Mouse (Mus musculus): ENCODE results near the gene Scrn3. TPM values are rescaled to one million over a fixed set of nuclear protein-coding genes. Genes with fewer than 3 reads are reported as not detected.

Scrn3 gene
- polyA plus RNA-seq, 1 experiment: 30.1 TPM

- Histone ChIP-seq H3K4me3 (ENCODE audit: insufficient read depth, low read depth, low read length) (no peak overlapping the region), H3K4me1 (ENCODE audit: control insufficient read depth, insufficient read depth, insufficient read length, low read length) (no peaks in the 10 kb centered on the region), H3K27ac (replicated peaks; ENCODE audit: low read depth, low read length) (no peak overlapping the region)
Observed at GRCm38 (mm10) chr2:73280356-73281047, 31.9 kb upstream of the Scrn3 start.

GRCm38 (mm10) chr2:73281048-73281661, 31.2 kb upstream of the Scrn3 start:
- H3K4me1 ChIP-seq (ENCODE audit: control insufficient read depth, insufficient read depth, insufficient read length, low read length): no peaks in the 10 kb centered on the region
- no peak overlapping the region for H3K4me3 ChIP-seq (ENCODE audit: insufficient read depth, low read depth, low read length)
- no peak overlapping the region for H3K27ac ChIP-seq (replicated peaks; ENCODE audit: low read depth, low read length)

GRCm38 (mm10) chr2:73281707-73282106, 30.7 kb upstream of the Scrn3 start:
- H3K27ac ChIP-seq (replicated peaks; ENCODE audit: low read depth, low read length): no peak overlapping the region
- H3K4me3 ChIP-seq (ENCODE audit: insufficient read depth, low read depth, low read length): no peak overlapping the region
- H3K4me1 ChIP-seq (ENCODE audit: control insufficient read depth, insufficient read depth, insufficient read length, low read length): no peaks in the 10 kb centered on the region

GRCm38 (mm10) chr2:73285630-73286029, 26.8 kb upstream of the Scrn3 start:
- H3K27ac ChIP-seq (replicated peaks; ENCODE audit: low read depth, low read length): no peak overlapping the region
- H3K4me1 ChIP-seq (ENCODE audit: control insufficient read depth, insufficient read depth, insufficient read length, low read length): no peaks in the 10 kb centered on the region
- H3K4me3 ChIP-seq (ENCODE audit: insufficient read depth, low read depth, low read length): no peak overlapping the region

GRCm38 (mm10) chr2:73291130-73291529, 21.3 kb upstream of the Scrn3 start:
- H3K4me3 ChIP-seq (ENCODE audit: insufficient read depth, low read depth, low read length): no peak overlapping the region
- H3K4me1 ChIP-seq (ENCODE audit: control insufficient read depth, insufficient read depth, insufficient read length, low read length): no peaks in the 10 kb centered on the region
- H3K27ac ChIP-seq (replicated peaks; ENCODE audit: low read depth, low read length): no peak overlapping the region

- Histone ChIP-seq H3K4me3 (ENCODE audit: insufficient read depth, low read depth, low read length) (no peak overlapping the region), H3K27ac (replicated peaks; ENCODE audit: low read depth, low read length) (no peak overlapping the region), H3K4me1 (ENCODE audit: control insufficient read depth, insufficient read depth, insufficient read length, low read length) (no peaks in the 10 kb centered on the region)
Observed at GRCm38 (mm10) chr2:73295023-73295422, 17.4 kb upstream of the Scrn3 start.

- no peaks in the 10 kb centered on the region for H3K4me1 ChIP-seq (ENCODE audit: control insufficient read depth, insufficient read depth, insufficient read length, low read length)
- no peak overlapping the region for H3K4me3 ChIP-seq (ENCODE audit: insufficient read depth, low read depth, low read length)
- H3K27ac ChIP-seq (replicated peaks; ENCODE audit: low read depth, low read length): no peak overlapping the region
Observed at GRCm38 (mm10) chr2:73298154-73298553, 14.2 kb upstream of the Scrn3 start.

- no peak overlapping the region for H3K4me3 ChIP-seq (ENCODE audit: insufficient read depth, low read depth, low read length)
- H3K27ac ChIP-seq (replicated peaks; ENCODE audit: low read depth, low read length): no peak overlapping the region
- H3K4me1 ChIP-seq (ENCODE audit: control insufficient read depth, insufficient read depth, insufficient read length, low read length): no peaks in the 10 kb centered on the region
Observed at GRCm38 (mm10) chr2:73298841-73299240, 13.6 kb upstream of the Scrn3 start.

GRCm38 (mm10) chr2:73301979-73302378, 10.4 kb upstream of the Scrn3 start:
- Histone ChIP-seq H3K4me1 (ENCODE audit: control insufficient read depth, insufficient read depth, insufficient read length, low read length) (no peaks in the 10 kb centered on the region), H3K4me3 (ENCODE audit: insufficient read depth, low read depth, low read length) (no peak overlapping the region), H3K27ac (replicated peaks; ENCODE audit: low read depth, low read length) (no peak overlapping the region)

- Histone ChIP-seq H3K4me3 (ENCODE audit: insufficient read depth, low read depth, low read length) (no peak overlapping the region), H3K4me1 (ENCODE audit: control insufficient read depth, insufficient read depth, insufficient read length, low read length) (no peaks in the 10 kb centered on the region), H3K27ac (replicated peaks; ENCODE audit: low read depth, low read length) (no peak overlapping the region)
Observed at GRCm38 (mm10) chr2:73302722-73303121, 9.7 kb upstream of the Scrn3 start.

GRCm38 (mm10) chr2:73304506-73304905, 7.9 kb upstream of the Scrn3 start:
- Histone ChIP-seq H3K4me1 (ENCODE audit: control insufficient read depth, insufficient read depth, insufficient read length, low read length) (no peaks in the 10 kb centered on the region), H3K27ac (replicated peaks; ENCODE audit: low read depth, low read length) (no peak overlapping the region), H3K4me3 (ENCODE audit: insufficient read depth, low read depth, low read length) (no peak overlapping the region)

- Histone ChIP-seq H3K4me3 (ENCODE audit: insufficient read depth, low read depth, low read length) (no peak overlapping the region), H3K27ac (replicated peaks; ENCODE audit: low read depth, low read length) (no peak overlapping the region), H3K4me1 (ENCODE audit: control insufficient read depth, insufficient read depth, insufficient read length, low read length) (no peaks in the 10 kb centered on the region)
Observed at GRCm38 (mm10) chr2:73306006-73306405, 6.4 kb upstream of the Scrn3 start.

GRCm38 (mm10) chr2:73313117-73313501, 708 bp downstream of the Scrn3 start:
- H3K27ac ChIP-seq (replicated peaks; ENCODE audit: low read depth, low read length): peak overlapping the region; percentile 64
- peak overlapping the region; percentile 74 for H3K4me3 ChIP-seq (ENCODE audit: insufficient read depth, low read depth, low read length)
- H3K4me1 ChIP-seq (ENCODE audit: control insufficient read depth, insufficient read depth, insufficient read length, low read length): no peaks in the 10 kb centered on the region

- Histone ChIP-seq H3K27ac (replicated peaks; ENCODE audit: low read depth, low read length) (no peak overlapping the region), H3K4me3 (ENCODE audit: insufficient read depth, low read depth, low read length) (no peak overlapping the region), H3K4me1 (ENCODE audit: control insufficient read depth, insufficient read depth, insufficient read length, low read length) (no peaks in the 10 kb centered on the region)
Observed at GRCm38 (mm10) chr2:73314311-73314710, 1.9 kb downstream of the Scrn3 start.

GRCm38 (mm10) chr2:73317426-73317825, 5.0 kb downstream of the Scrn3 start:
- H3K4me1 ChIP-seq (ENCODE audit: control insufficient read depth, insufficient read depth, insufficient read length, low read length): no peaks in the 10 kb centered on the region
- no peak overlapping the region for H3K4me3 ChIP-seq (ENCODE audit: insufficient read depth, low read depth, low read length)
- H3K27ac ChIP-seq (replicated peaks; ENCODE audit: low read depth, low read length): no peak overlapping the region

GRCm38 (mm10) chr2:73319218-73319617, 6.8 kb downstream of the Scrn3 start:
- no peak overlapping the region for H3K27ac ChIP-seq (replicated peaks; ENCODE audit: low read depth, low read length)
- no peaks in the 10 kb centered on the region for H3K4me1 ChIP-seq (ENCODE audit: control insufficient read depth, insufficient read depth, insufficient read length, low read length)
- H3K4me3 ChIP-seq (ENCODE audit: insufficient read depth, low read depth, low read length): no peak overlapping the region

All from brown adipose tissue, adult 24 weeks (tissue).